Mouse (Mus musculus) heart, postnatal 0 days (tissue): ENCODE measurements around the gene Aff2. TPM values are rescaled to one million over a fixed set of nuclear protein-coding genes. Genes with fewer than 3 reads are reported as not detected.

Experiments
- ATAC-seq: fragments of 200-750 bp; cut with Nextera tagmentation; 2 replicates; pipeline ENCODE4 v1.8.0; 2017; ENCODE audit warnings: low read depth, moderate number of reproducible peaks, moderate library complexity; ENCODE audit not compliant: insufficient read depth
- DNase-seq: peaks from one replicate; pipeline ENCODE4 v3.0.0-alpha.2; 2016; ENCODE audit warnings: low spot score
- H3K27ac ChIP-seq: fragments of 300-500 bp; sonication (generic); 2 replicates; pipeline ENCODE4 v1.5.1; 2014; ENCODE audit warnings: low read depth, mild to moderate bottlenecking
- H3K27me3 ChIP-seq: fragments of 300-500 bp; sonication (generic); 2 replicates; pipeline ENCODE4 v1.6.1; 2014; ENCODE audit warnings: low read length, mixed read lengths; ENCODE audit not compliant: control insufficient read depth, insufficient read depth
- H3K36me3 ChIP-seq: fragments of 300-500 bp; sonication (generic); replicated peaks from 2 replicates; pipeline ENCODE4 v1.6.1; 2014; ENCODE audit warnings: low read length, mixed read lengths; ENCODE audit not compliant: control insufficient read depth, insufficient read depth
- H3K4me1 ChIP-seq: fragments of 300-500 bp; sonication (generic); 2 replicates; pipeline ENCODE4 v1.6.1; 2014; ENCODE audit warnings: antibody characterized with exemption; ENCODE audit not compliant: control insufficient read depth, insufficient read depth
- H3K4me2 ChIP-seq: fragments of 300-500 bp; sonication (generic); 2 replicates; pipeline ENCODE4 v1.6.1; 2014; ENCODE audit warnings: low read depth, mild to moderate bottlenecking, low read length, moderate library complexity
- H3K4me3 ChIP-seq: fragments of 300-500 bp; sonication (generic); 2 replicates; pipeline ENCODE4 v1.5.1; 2014; ENCODE audit warnings: low read depth, low read length
- H3K9ac ChIP-seq: fragments of 300-500 bp; sonication (generic); replicated peaks from 2 replicates; pipeline ENCODE4 v1.6.1; 2014; ENCODE audit warnings: low read depth, low read length, mixed read lengths
- H3K9me3 ChIP-seq: fragments of 300-500 bp; sonication (generic); replicated peaks from 2 replicates; pipeline ENCODE4 v1.6.1; 2016; ENCODE audit warnings: low read length; ENCODE audit not compliant: control insufficient read depth
- CTCF ChIP-seq: IDR thresholded peaks from 2 replicates; pipeline ENCODE4 v1.5.1; 2016; ENCODE audit warnings: antibody characterized with exemption, control low read depth, low read depth
- EP300 ChIP-seq: IDR thresholded peaks from 2 replicates; pipeline ENCODE4 v1.6.1; 2016; ENCODE audit warnings: antibody characterized with exemption, low read depth
- WGBS: fragments of 180-500 bp; shearing (Covaris S2); extraction: QIAGEN DNeasy Blood & Tissue Kit; methylation state at CpG from one replicate; pipeline ENCODE4 v1.1.7; 2014; 5-methylcytosine and 5-hydroxymethylcytosine counted together
- polyA plus RNA-seq: library from polyadenylated mRNA; unstranded; fragments of >200 nt; fragmentation: Nextera tagmentation; extraction: Ambion mirVana; gene quantifications from 2 replicates; pipeline ENCODE4 v1.2.1, GENCODE M21; 2015
- total RNA-seq: library from RNA; depleted of rRNA; stranded (reverse); fragments of >200 nt; gene quantifications from 2 replicates; pipeline ENCODE4 v1.2.3, GENCODE M21; 2014; ENCODE audit warnings: low replicate concordance

Aff2 gene
- total and polyA plus RNA-seq, 2 experiments from 2014 or later, result 3.1 TPM

- H3K27me3 ChIP-seq, result no peaks in the 10 kb centered on the region
- no peak overlapping the region for H3K4me2 ChIP-seq
- H3K9ac ChIP-seq, result no peak overlapping the region
- H3K9me3 ChIP-seq, result no peaks in the 10 kb centered on the region
- H3K36me3 ChIP-seq, result no peaks in the 10 kb centered on the region
- DNase-seq, result no peak
- no peaks in the 10 kb centered on the region for H3K4me1 ChIP-seq
- TF ChIP-seq CTCF (no peak), EP300 (no peak)
- no peak overlapping the region for H3K4me3 ChIP-seq
- no peak for ATAC-seq
- H3K27ac ChIP-seq, result no peak overlapping the region
Measured at GRCm38 (mm10) chrX:69441937-69442336, 81.8 kb downstream of the Aff2 start.

GRCm38 (mm10) chrX:69460896-69461295 lies 100.8 kb downstream of the Aff2 start:
- Histone ChIP-seq H3K4me2 (no peak overlapping the region), H3K4me3 (no peak overlapping the region), H3K9ac (no peak overlapping the region), H3K27ac (no peak overlapping the region), H3K9me3 (no peaks in the 10 kb centered on the region), H3K27me3 (no peaks in the 10 kb centered on the region), H3K36me3 (no peaks in the 10 kb centered on the region), H3K4me1 (no peaks in the 10 kb centered on the region; the same call in 1 of the 2 replicates)
- 47% methylated on average over 2 of the region's 2 CpGs for WGBS
- TF ChIP-seq EP300 (no peak), CTCF (no peak)
- ATAC-seq (no peak), DNase-seq (no peak)

- Histone ChIP-seq H3K9me3 (no peaks in the 10 kb centered on the region), H3K4me2 (no peak overlapping the region), H3K4me1 (no peaks in the 10 kb centered on the region), H3K9ac (no peak overlapping the region), H3K36me3 (no peaks in the 10 kb centered on the region), H3K27me3 (no peaks in the 10 kb centered on the region), H3K27ac (no peak overlapping the region), H3K4me3 (no peak overlapping the region)
- TF ChIP-seq CTCF, result no peak
- no peak for TF ChIP-seq EP300
- WGBS, result 23% methylated on average over 3 of the region's 3 CpGs
- ATAC-seq (no peak), DNase-seq (no peak)
Measured at GRCm38 (mm10) chrX:69502061-69502460, 142.0 kb downstream of the Aff2 start.

- Histone ChIP-seq H3K36me3 (no peaks in the 10 kb centered on the region), H3K27ac (no peak overlapping the region), H3K9ac (no peak overlapping the region), H3K4me2 (no peak overlapping the region), H3K27me3 (no peaks in the 10 kb centered on the region), H3K4me1 (no peaks in the 10 kb centered on the region), H3K4me3 (no peak overlapping the region), H3K9me3 (no peaks in the 10 kb centered on the region)
- no peak for TF ChIP-seq EP300
- no peak for TF ChIP-seq CTCF
- 54% methylated on average over 6 of the region's 6 CpGs for WGBS
- DNase-seq (no peak), ATAC-seq (no peak)
Measured at GRCm38 (mm10) chrX:69518040-69518575, 158.0 kb downstream of the Aff2 start.

- WGBS, result 38% methylated on average over 1 of the region's 1 CpGs
- Histone ChIP-seq H3K4me1 (no peaks in the 10 kb centered on the region), H3K9me3 (no peaks in the 10 kb centered on the region), H3K36me3 (no peaks in the 10 kb centered on the region), H3K27me3 (no peaks in the 10 kb centered on the region), H3K27ac (no peak overlapping the region), H3K4me2 (no peak overlapping the region), H3K4me3 (no peak overlapping the region), H3K9ac (no peak overlapping the region)
- no peak for TF ChIP-seq CTCF
- TF ChIP-seq EP300, result no peak
- no peak for DNase-seq
- no peak for ATAC-seq
Measured at GRCm38 (mm10) chrX:69540811-69541210, 180.7 kb downstream of the Aff2 start.

GRCm38 (mm10) chrX:69579903-69580459 lies 219.9 kb downstream of the Aff2 start:
- Histone ChIP-seq H3K27me3 (no peaks in the 10 kb centered on the region), H3K36me3 (no peaks in the 10 kb centered on the region), H3K9ac (no peak overlapping the region), H3K27ac (no peak overlapping the region), H3K4me2 (no peak overlapping the region), H3K9me3 (no peaks in the 10 kb centered on the region), H3K4me3 (no peak overlapping the region), H3K4me1 (no peaks in the 10 kb centered on the region)
- TF ChIP-seq CTCF, result no peak
- no peak for TF ChIP-seq EP300
- 81% methylated on average over 2 of the region's 2 CpGs for WGBS
- ATAC-seq (no peak), DNase-seq (no peak)
